Mouse (Mus musculus): ENCODE data around the gene Mb21d2. TPM values are rescaled to one million over a fixed set of nuclear protein-coding genes. Genes with fewer than 3 reads are reported as not detected.

The Mb21d2 gene
- polyA plus RNA-seq (2015; fragmentation: Nextera tagmentation; extraction: Ambion mirVana), result 5.6 and 5.9 TPM in 2 replicates

- Histone ChIP-seq H3K27me3 (ENCODE audit: insufficient read depth, low read length) (no peaks in the 10 kb centered on the region), H3K4me2 (replicated peaks; ENCODE audit: low read depth, low read length) (peak within 1 kb of the TSS; percentile 83), H3K9ac (replicated peaks; ENCODE audit: low read length) (peak within 1 kb of the TSS; percentile 92), H3K4me1 (ENCODE audit: insufficient read depth, low read length) (peaks cover 18% of the 10 kb centered on the region), H3K4me3 (ENCODE audit: low read length) (peak within 1 kb of the TSS; percentile 85), H3K9me3 (ENCODE audit: low read length) (no peaks in the 10 kb centered on the region), H3K36me3 (ENCODE audit: insufficient read depth, low read length) (no peaks in the 10 kb centered on the region), H3K27ac (ENCODE audit: low read length) (peak within 1 kb of the TSS; percentile 95)
- WGBS, result under 1% methylated on average over 64 of the region's 73 CpGs
- peak; percentile 63 for ATAC-seq (ENCODE audit: low FRiP score, low TSS enrichment)
Measured at GRCm38 (mm10) chr16:28928815-28929685, at the start of gene Mb21d2. Mb21d2 (minus strand) TSS chr16:28929673.

- H3K9me3 ChIP-seq (ENCODE audit: low read length), result no peaks in the 10 kb centered on the region
- 64% methylated on average over 2 of the region's 2 CpGs for WGBS
- H3K36me3 ChIP-seq (ENCODE audit: insufficient read depth, low read length), result no peaks in the 10 kb centered on the region
- H3K4me1 ChIP-seq (ENCODE audit: insufficient read depth, low read length), result no peaks in the 10 kb centered on the region
- no peak overlapping the region for H3K4me2 ChIP-seq (replicated peaks; ENCODE audit: low read depth, low read length)
- no peak overlapping the region for H3K9ac ChIP-seq (replicated peaks; ENCODE audit: low read length)
- no peak overlapping the region for H3K4me3 ChIP-seq (ENCODE audit: low read length)
- H3K27ac ChIP-seq (ENCODE audit: low read length), result no peak overlapping the region
- no peaks in the 10 kb centered on the region for H3K27me3 ChIP-seq (ENCODE audit: insufficient read depth, low read length)
- ATAC-seq (ENCODE audit: low FRiP score, low TSS enrichment), result no peak
Measured at GRCm38 (mm10) chr16:28966236-28966635, 36.8 kb upstream of the Mb21d2 start.

- WGBS, result 53% methylated on average over 4 of the region's 4 CpGs
- Histone ChIP-seq H3K4me1 (ENCODE audit: insufficient read depth, low read length) (no peaks in the 10 kb centered on the region), H3K4me3 (ENCODE audit: low read length) (no peak overlapping the region), H3K9me3 (ENCODE audit: low read length) (no peaks in the 10 kb centered on the region), H3K27me3 (ENCODE audit: insufficient read depth, low read length) (no peaks in the 10 kb centered on the region), H3K27ac (ENCODE audit: low read length) (no peak overlapping the region), H3K9ac (replicated peaks; ENCODE audit: low read length) (no peak overlapping the region), H3K36me3 (ENCODE audit: insufficient read depth, low read length) (no peaks in the 10 kb centered on the region), H3K4me2 (replicated peaks; ENCODE audit: low read depth, low read length) (no peak overlapping the region)
- ATAC-seq (ENCODE audit: low FRiP score, low TSS enrichment), result no peak
Measured at GRCm38 (mm10) chr16:28964048-28964447, 34.6 kb upstream of the Mb21d2 start.

GRCm38 (mm10) chr16:28962987-28963386, 33.5 kb upstream of the Mb21d2 start:
- ATAC-seq (ENCODE audit: low FRiP score, low TSS enrichment), result no peak
- Histone ChIP-seq H3K36me3 (ENCODE audit: insufficient read depth, low read length) (no peaks in the 10 kb centered on the region), H3K4me2 (replicated peaks; ENCODE audit: low read depth, low read length) (no peak overlapping the region), H3K4me1 (ENCODE audit: insufficient read depth, low read length) (no peaks in the 10 kb centered on the region), H3K9me3 (ENCODE audit: low read length) (no peaks in the 10 kb centered on the region), H3K27me3 (ENCODE audit: insufficient read depth, low read length) (no peaks in the 10 kb centered on the region), H3K27ac (ENCODE audit: low read length) (no peak overlapping the region), H3K4me3 (ENCODE audit: low read length) (no peak overlapping the region), H3K9ac (replicated peaks; ENCODE audit: low read length) (no peak overlapping the region)

- Histone ChIP-seq H3K9me3 (ENCODE audit: low read length) (no peaks in the 10 kb centered on the region), H3K4me1 (ENCODE audit: insufficient read depth, low read length) (no peaks in the 10 kb centered on the region), H3K27me3 (ENCODE audit: insufficient read depth, low read length) (no peaks in the 10 kb centered on the region), H3K4me3 (ENCODE audit: low read length) (no peak overlapping the region), H3K36me3 (ENCODE audit: insufficient read depth, low read length) (no peaks in the 10 kb centered on the region), H3K9ac (replicated peaks; ENCODE audit: low read length) (no peak overlapping the region), H3K27ac (ENCODE audit: low read length) (no peak overlapping the region), H3K4me2 (replicated peaks; ENCODE audit: low read depth, low read length) (no peak overlapping the region)
- 71% methylated on average over 5 of the region's 5 CpGs for WGBS
- no peak for ATAC-seq (ENCODE audit: low FRiP score, low TSS enrichment)
Measured at GRCm38 (mm10) chr16:28949810-28950209, 20.3 kb upstream of the Mb21d2 start.

- Histone ChIP-seq H3K27me3 (ENCODE audit: insufficient read depth, low read length) (no peaks in the 10 kb centered on the region), H3K4me2 (replicated peaks; ENCODE audit: low read depth, low read length) (no peak overlapping the region), H3K4me3 (ENCODE audit: low read length) (no peak overlapping the region), H3K27ac (ENCODE audit: low read length) (no peak overlapping the region), H3K9ac (replicated peaks; ENCODE audit: low read length) (no peak overlapping the region), H3K9me3 (ENCODE audit: low read length) (no peaks in the 10 kb centered on the region), H3K36me3 (ENCODE audit: insufficient read depth, low read length) (no peaks in the 10 kb centered on the region), H3K4me1 (ENCODE audit: insufficient read depth, low read length) (no peaks in the 10 kb centered on the region)
- no peak for ATAC-seq (ENCODE audit: low FRiP score, low TSS enrichment)
- WGBS, result 65% methylated on average over 2 of the region's 2 CpGs
Measured at GRCm38 (mm10) chr16:28943254-28943653, 13.8 kb upstream of the Mb21d2 start.

GRCm38 (mm10) chr16:28936181-28936792, 6.8 kb upstream of the Mb21d2 start:
- 46% methylated on average over 7 of the region's 7 CpGs for WGBS

GRCm38 (mm10) chr16:28935701-28936100, 6.2 kb upstream of the Mb21d2 start:
- peaks cover 3% of the 10 kb centered on the region; the same call in 1 of the 2 replicates for H3K4me1 ChIP-seq (ENCODE audit: insufficient read depth, low read length)
- no peaks in the 10 kb centered on the region for H3K36me3 ChIP-seq (ENCODE audit: insufficient read depth, low read length)
- H3K4me2 ChIP-seq (replicated peaks; ENCODE audit: low read depth, low read length), result no peak overlapping the region
- H3K4me3 ChIP-seq (ENCODE audit: low read length), result no peak overlapping the region
- H3K9me3 ChIP-seq (ENCODE audit: low read length), result no peaks in the 10 kb centered on the region
- no peak for ATAC-seq (ENCODE audit: low FRiP score, low TSS enrichment)
- no peaks in the 10 kb centered on the region for H3K27me3 ChIP-seq (ENCODE audit: insufficient read depth, low read length)
- H3K27ac ChIP-seq (ENCODE audit: low read length), result no peak overlapping the region
- 80% methylated on average over 3 of the region's 3 CpGs for WGBS
- no peak overlapping the region for H3K9ac ChIP-seq (replicated peaks; ENCODE audit: low read length)

More at GRCm38 (mm10) chr16:28936181-28936792, 6.8 kb upstream of the Mb21d2 start:
- Histone ChIP-seq H3K4me3 (ENCODE audit: low read length) (no peak overlapping the region), H3K36me3 (ENCODE audit: insufficient read depth, low read length) (no peaks in the 10 kb centered on the region), H3K4me1 (ENCODE audit: insufficient read depth, low read length) (peaks cover 3% of the 10 kb centered on the region; the same call in 1 of the 2 replicates), H3K9me3 (ENCODE audit: low read length) (no peaks in the 10 kb centered on the region), H3K27me3 (ENCODE audit: insufficient read depth, low read length) (no peaks in the 10 kb centered on the region), H3K27ac (ENCODE audit: low read length) (no peak overlapping the region), H3K4me2 (replicated peaks; ENCODE audit: low read depth, low read length) (no peak overlapping the region), H3K9ac (replicated peaks; ENCODE audit: low read length) (no peak overlapping the region)
- no peak for ATAC-seq (ENCODE audit: low FRiP score, low TSS enrichment)

GRCm38 (mm10) chr16:28931213-28931612, 1.7 kb upstream of the Mb21d2 start:
- Histone ChIP-seq H3K4me2 (replicated peaks; ENCODE audit: low read depth, low read length) (no peak overlapping the region), H3K4me3 (ENCODE audit: low read length) (no peak overlapping the region), H3K36me3 (ENCODE audit: insufficient read depth, low read length) (no peaks in the 10 kb centered on the region), H3K27ac (ENCODE audit: low read length) (no peak overlapping the region), H3K27me3 (ENCODE audit: insufficient read depth, low read length) (no peaks in the 10 kb centered on the region), H3K4me1 (ENCODE audit: insufficient read depth, low read length) (peaks cover 19% of the 10 kb centered on the region), H3K9me3 (ENCODE audit: low read length) (no peaks in the 10 kb centered on the region), H3K9ac (replicated peaks; ENCODE audit: low read length) (no peak overlapping the region)
- 70% methylated on average over 2 of the region's 2 CpGs for WGBS
- ATAC-seq (ENCODE audit: low FRiP score, low TSS enrichment), result no peak

- peaks cover 18% of the 10 kb centered on the region for H3K4me1 ChIP-seq (ENCODE audit: insufficient read depth, low read length)
- ATAC-seq (ENCODE audit: low FRiP score, low TSS enrichment), result no peak
- H3K27me3 ChIP-seq (ENCODE audit: insufficient read depth, low read length), result no peaks in the 10 kb centered on the region
- H3K4me3 ChIP-seq (ENCODE audit: low read length), result peak overlapping the region; percentile 85
- H3K9me3 ChIP-seq (ENCODE audit: low read length), result no peaks in the 10 kb centered on the region
- 1% methylated on average over 5 of the region's 5 CpGs for WGBS
- peak overlapping the region; percentile 83 for H3K4me2 ChIP-seq (replicated peaks; ENCODE audit: low read depth, low read length)
- no peaks in the 10 kb centered on the region for H3K36me3 ChIP-seq (ENCODE audit: insufficient read depth, low read length)
- H3K9ac ChIP-seq (replicated peaks; ENCODE audit: low read length), result no peak overlapping the region; the same call in 1 of the 2 replicates
- no peak overlapping the region for H3K27ac ChIP-seq (ENCODE audit: low read length)
Measured at GRCm38 (mm10) chr16:28930426-28930825, 953 bp upstream of the Mb21d2 start.

Data from kidney, embryonic 16.5 days (tissue).